Mouse (Mus musculus) right cerebral cortex, postnatal 14 days (tissue): ENCODE results near the gene Ly6f.

Experiments used
- DNase-seq: peaks from one replicate; pipeline ENCODE4 v3.0.0; 2022

Ly6f gene

DNA sequence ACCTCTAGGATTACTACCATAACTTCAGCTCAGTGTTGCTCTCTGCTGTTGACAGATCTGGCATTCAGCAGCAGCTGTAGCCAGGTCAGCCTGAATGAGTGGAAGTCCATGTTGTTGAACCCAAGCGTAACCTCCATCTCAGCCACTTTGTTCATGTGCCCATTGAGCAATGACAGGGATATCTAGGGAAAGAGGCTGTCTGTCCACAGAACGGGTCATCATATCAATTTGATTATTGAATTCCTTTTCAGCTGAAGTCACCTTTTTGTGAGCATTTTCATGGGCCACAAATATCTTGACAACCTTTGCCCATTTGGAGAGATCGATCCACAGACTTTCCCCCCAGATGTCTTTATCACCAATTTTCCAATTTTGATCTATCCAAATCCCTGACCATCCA lies 51.9 kb downstream of the Ly6f start:
- DNase-seq = no peak
